Mouse (Mus musculus): Measurements from ENCODE around the gene Agbl4. TPM values are rescaled to one million over a fixed set of nuclear protein-coding genes. Genes with fewer than 3 reads are reported as not detected.
A peak's percentile ranks its signal among the peaks of the same experiment; 100 is the strongest.

Agbl4 gene
- total RNA-seq, 1 experiment from 2014 or later: 1.2 TPM

GRCm38 (mm10) chr4:111403243-111403642 is 1005.8 kb downstream of the Agbl4 start:
- no peak for DNase-seq

GRCm38 (mm10) chr4:111410731-111411130 is 1013.3 kb downstream of the Agbl4 start:
- no peak for DNase-seq

- no peak for DNase-seq
Measured at GRCm38 (mm10) chr4:111414399-111414798, 1016.9 kb downstream of the Agbl4 start.

- DNase-seq: peak; percentile 75
Measured at GRCm38 (mm10) chr4:111414818-111415488, 1017.5 kb downstream of the Agbl4 start, which contains the start of gene Bend5. Gene Bend5 (plus strand): TSS chr4:111415006.

- DNase-seq: no peak
Measured at GRCm38 (mm10) chr4:111416126-111416525, 1018.7 kb downstream of the Agbl4 start.

GRCm38 (mm10) chr4:111416551-111416950 is 1019.1 kb downstream of the Agbl4 start:
- DNase-seq: no peak

- no peak for DNase-seq
Measured at GRCm38 (mm10) chr4:111417716-111418115, 1020.3 kb downstream of the Agbl4 start.

- no peak for DNase-seq
Measured at GRCm38 (mm10) chr4:111419476-111419875, 1022.0 kb downstream of the Agbl4 start.

GRCm38 (mm10) chr4:111420031-111420430 is 1022.6 kb downstream of the Agbl4 start:
- DNase-seq: no peak

- no peak for DNase-seq
Measured at GRCm38 (mm10) chr4:111420955-111421354, 1023.5 kb downstream of the Agbl4 start.

- DNase-seq: no peak
Measured at GRCm38 (mm10) chr4:111421785-111422184, 1024.3 kb downstream of the Agbl4 start.

- DNase-seq: no peak
Measured at GRCm38 (mm10) chr4:111424371-111424950, 1027.0 kb downstream of the Agbl4 start.

GRCm38 (mm10) chr4:111425170-111425569 is 1027.7 kb downstream of the Agbl4 start:
- no peak for DNase-seq

GRCm38 (mm10) chr4:111431186-111431585 is 1033.7 kb downstream of the Agbl4 start:
- DNase-seq: no peak

- DNase-seq: no peak
Measured at GRCm38 (mm10) chr4:111432013-111432412, 1034.6 kb downstream of the Agbl4 start.

GRCm38 (mm10) chr4:111432417-111432816 is 1035.0 kb downstream of the Agbl4 start:
- DNase-seq: no peak

GRCm38 (mm10) chr4:111441709-111442108 is 1044.2 kb downstream of the Agbl4 start:
- DNase-seq: no peak

- DNase-seq: peak; percentile 36
Measured at GRCm38 (mm10) chr4:111442435-111443238, 1045.2 kb downstream of the Agbl4 start.

GRCm38 (mm10) chr4:111443906-111444615 is 1046.6 kb downstream of the Agbl4 start:
- DNase-seq: no peak

- no peak for DNase-seq
Measured at GRCm38 (mm10) chr4:111444616-111445160, 1047.2 kb downstream of the Agbl4 start.

- DNase-seq: no peak
Measured at GRCm38 (mm10) chr4:111447918-111448317, 1050.5 kb downstream of the Agbl4 start.

GRCm38 (mm10) chr4:111448586-111448985 is 1051.1 kb downstream of the Agbl4 start:
- no peak for DNase-seq
